Mouse (Mus musculus): ENCODE data around the gene Cenpa. TPM values are rescaled to one million over a fixed set of nuclear protein-coding genes. Genes with fewer than 3 reads are reported as not detected.

The Cenpa gene
- polyA plus RNA-seq (2014; fragmentation: Nextera tagmentation; extraction: Ambion mirVana): 416 and 454 TPM in 2 replicates

GRCm38 (mm10) chr5:30666391-30667195 is at the start of gene Cenpa:
TSS of gene Cenpa (plus strand) at chr5:30666777.
- under 1% methylated on average over 40 of the region's 40 CpGs for WGBS
- peak within 1 kb of the TSS; percentile 82 for H3K27ac ChIP-seq (ENCODE audit: low read depth)
- no peak for TF ChIP-seq CTCF (IDR thresholded peaks at IDR 0.05; ENCODE audit: low read depth)
- H3K4me1 ChIP-seq (ENCODE audit: insufficient read depth): peaks cover 10% of the 10 kb centered on the region; the same call in 1 of the 2 replicates
- H3K36me3 ChIP-seq (ENCODE audit: insufficient read depth): peaks cover 30% of the 10 kb centered on the region
- H3K9me3 ChIP-seq (ENCODE audit: low read depth, low read length): no peaks in the 10 kb centered on the region
- H3K27me3 ChIP-seq (ENCODE audit: insufficient read depth, low read length): no peaks in the 10 kb centered on the region
- H3K4me3 ChIP-seq (ENCODE audit: low read depth, low read length): peak within 1 kb of the TSS; percentile 85
- H3K4me2 ChIP-seq: peak within 1 kb of the TSS; percentile 64
- ATAC-seq (ENCODE audit: insufficient read depth) (peak; percentile 94), DNase-seq (peak; percentile 97)
- H3K9ac ChIP-seq: peak within 1 kb of the TSS; percentile 80

GRCm38 (mm10) chr5:30617357-30617756 is 49.2 kb upstream of the Cenpa start:
- Histone ChIP-seq H3K4me3 (ENCODE audit: low read depth, low read length) (no peak overlapping the region), H3K9me3 (ENCODE audit: low read depth, low read length) (no peaks in the 10 kb centered on the region), H3K27ac (ENCODE audit: low read depth) (no peak overlapping the region), H3K9ac (no peak overlapping the region), H3K4me2 (no peak overlapping the region), H3K27me3 (ENCODE audit: insufficient read depth, low read length) (peaks cover 10% of the 10 kb centered on the region), H3K4me1 (ENCODE audit: insufficient read depth) (peaks cover 38% of the 10 kb centered on the region), H3K36me3 (ENCODE audit: insufficient read depth) (no peaks in the 10 kb centered on the region)
- no peak for ATAC-seq (ENCODE audit: insufficient read depth)
- no peak for DNase-seq
- 14% methylated on average over 3 of the region's 3 CpGs for WGBS
- no peak for TF ChIP-seq CTCF (IDR thresholded peaks at IDR 0.05; ENCODE audit: low read depth)

- Histone ChIP-seq H3K9me3 (ENCODE audit: low read depth, low read length) (no peaks in the 10 kb centered on the region), H3K9ac (no peak overlapping the region), H3K4me2 (no peak overlapping the region), H3K36me3 (ENCODE audit: insufficient read depth) (no peaks in the 10 kb centered on the region), H3K27ac (ENCODE audit: low read depth) (no peak overlapping the region), H3K4me3 (ENCODE audit: low read depth, low read length) (no peak overlapping the region), H3K4me1 (ENCODE audit: insufficient read depth) (peaks cover 40% of the 10 kb centered on the region), H3K27me3 (ENCODE audit: insufficient read depth, low read length) (peaks cover 15% of the 10 kb centered on the region)
- no peak for ATAC-seq (ENCODE audit: insufficient read depth)
- peak; percentile 61 for DNase-seq
- 31% methylated on average over 11 of the region's 11 CpGs for WGBS
- no peak for TF ChIP-seq CTCF (IDR thresholded peaks at IDR 0.05; ENCODE audit: low read depth)
Observed at GRCm38 (mm10) chr5:30617851-30618250, 48.7 kb upstream of the Cenpa start.

- H3K4me3 ChIP-seq (ENCODE audit: low read depth, low read length): no peak overlapping the region
- peaks cover 15% of the 10 kb centered on the region for H3K27me3 ChIP-seq (ENCODE audit: insufficient read depth, low read length)
- ATAC-seq (ENCODE audit: insufficient read depth): no peak
- peaks cover 39% of the 10 kb centered on the region for H3K4me1 ChIP-seq (ENCODE audit: insufficient read depth)
- no peak overlapping the region for H3K4me2 ChIP-seq
- H3K9me3 ChIP-seq (ENCODE audit: low read depth, low read length): no peaks in the 10 kb centered on the region
- no peaks in the 10 kb centered on the region for H3K36me3 ChIP-seq (ENCODE audit: insufficient read depth)
- TF ChIP-seq CTCF (IDR thresholded peaks at IDR 0.05; ENCODE audit: low read depth): no peak
- WGBS: 67% methylated on average over 8 of the region's 8 CpGs
- DNase-seq: no peak
- H3K27ac ChIP-seq (ENCODE audit: low read depth): no peak overlapping the region
- H3K9ac ChIP-seq: no peak overlapping the region
Observed at GRCm38 (mm10) chr5:30618376-30619003, 48.1 kb upstream of the Cenpa start.

- Histone ChIP-seq H3K4me2 (no peak overlapping the region), H3K27ac (ENCODE audit: low read depth) (no peak overlapping the region), H3K9ac (no peak overlapping the region), H3K4me3 (ENCODE audit: low read depth, low read length) (no peak overlapping the region), H3K27me3 (ENCODE audit: insufficient read depth, low read length) (peaks cover 15% of the 10 kb centered on the region), H3K36me3 (ENCODE audit: insufficient read depth) (no peaks in the 10 kb centered on the region), H3K9me3 (ENCODE audit: low read depth, low read length) (no peaks in the 10 kb centered on the region), H3K4me1 (ENCODE audit: insufficient read depth) (peaks cover 33% of the 10 kb centered on the region)
- DNase-seq (no peak), ATAC-seq (ENCODE audit: insufficient read depth) (no peak)
- no peak for TF ChIP-seq CTCF (IDR thresholded peaks at IDR 0.05; ENCODE audit: low read depth)
- 85% methylated on average over 2 of the region's 2 CpGs for WGBS
Observed at GRCm38 (mm10) chr5:30619211-30619610, 47.4 kb upstream of the Cenpa start.

- Histone ChIP-seq H3K4me1 (ENCODE audit: insufficient read depth) (peaks cover 30% of the 10 kb centered on the region), H3K9ac (no peak overlapping the region), H3K27ac (ENCODE audit: low read depth) (no peak overlapping the region), H3K4me2 (no peak overlapping the region), H3K27me3 (ENCODE audit: insufficient read depth, low read length) (peaks cover 15% of the 10 kb centered on the region), H3K9me3 (ENCODE audit: low read depth, low read length) (no peaks in the 10 kb centered on the region), H3K36me3 (ENCODE audit: insufficient read depth) (no peaks in the 10 kb centered on the region), H3K4me3 (ENCODE audit: low read depth, low read length) (no peak overlapping the region)
- no peak for DNase-seq
- no peak for TF ChIP-seq CTCF (IDR thresholded peaks at IDR 0.05; ENCODE audit: low read depth)
- ATAC-seq (ENCODE audit: insufficient read depth): no peak
- WGBS: 93% methylated on average over 20 of the region's 20 CpGs
Observed at GRCm38 (mm10) chr5:30620567-30620966, 46.0 kb upstream of the Cenpa start.

- ATAC-seq (ENCODE audit: insufficient read depth) (no peak), DNase-seq (no peak)
- H3K36me3 ChIP-seq (ENCODE audit: insufficient read depth): no peaks in the 10 kb centered on the region
- no peak overlapping the region for H3K4me3 ChIP-seq (ENCODE audit: low read depth, low read length)
- no peak overlapping the region for H3K27ac ChIP-seq (ENCODE audit: low read depth)
- no peak overlapping the region for H3K4me2 ChIP-seq
- 90% methylated on average over 9 of the region's 9 CpGs for WGBS
- peaks cover 25% of the 10 kb centered on the region for H3K4me1 ChIP-seq (ENCODE audit: insufficient read depth)
- no peak for TF ChIP-seq CTCF (IDR thresholded peaks at IDR 0.05; ENCODE audit: low read depth)
- no peak overlapping the region for H3K9ac ChIP-seq
- H3K9me3 ChIP-seq (ENCODE audit: low read depth, low read length): no peaks in the 10 kb centered on the region
- H3K27me3 ChIP-seq (ENCODE audit: insufficient read depth, low read length): peaks cover 15% of the 10 kb centered on the region
Observed at GRCm38 (mm10) chr5:30621211-30621790, 45.3 kb upstream of the Cenpa start.
